Mouse (Mus musculus) liver, postnatal 0 days (tissue): Measurements from ENCODE around the gene Prr22. TPM values are rescaled to one million over a fixed set of nuclear protein-coding genes. Genes with fewer than 3 reads are reported as not detected.
A peak's percentile ranks its signal among the peaks of the same experiment; 100 is the strongest.

Experiments used
- ATAC-seq: fragments of 200-750 bp; cut with Nextera tagmentation; 2 replicates; pipeline ENCODE4 v1.8.0; 2017; ENCODE audit warnings: mild to moderate bottlenecking, moderate library complexity
- DNase-seq: peaks from one replicate; pipeline ENCODE4 v3.0.0-alpha.2; 2016
- H3K27ac ChIP-seq: fragments of 300-500 bp; sonication (generic); 2 replicates; pipeline ENCODE4 v1.5.1; 2014; ENCODE audit warnings: antibody characterized with exemption, moderate library complexity, mild to moderate bottlenecking, low read depth
- H3K27me3 ChIP-seq: fragments of 300-500 bp; sonication (generic); 2 replicates; pipeline ENCODE4 v1.6.1; 2014; ENCODE audit warnings: low read length, control low read depth, mixed read lengths; ENCODE audit not compliant: insufficient read depth
- H3K36me3 ChIP-seq: fragments of 300-500 bp; sonication (generic); replicated peaks from 2 replicates; pipeline ENCODE4 v1.6.1; 2014; ENCODE audit warnings: mild to moderate bottlenecking, control low read depth, low read length, moderate library complexity, mixed read lengths; ENCODE audit not compliant: insufficient read depth
- H3K4me1 ChIP-seq: fragments of 300-500 bp; sonication (generic); 2 replicates; pipeline ENCODE4 v1.6.1; 2014; ENCODE audit warnings: antibody characterized with exemption, mild to moderate bottlenecking, control low read depth; ENCODE audit not compliant: insufficient read depth
- H3K4me2 ChIP-seq: fragments of 300-500 bp; sonication (generic); 2 replicates; pipeline ENCODE4 v1.6.1; 2014; ENCODE audit warnings: low read depth, mild to moderate bottlenecking, low read length, moderate library complexity, mixed read lengths
- H3K4me3 ChIP-seq: fragments of 300-500 bp; sonication (generic); 2 replicates; pipeline ENCODE4 v1.5.1; 2014; ENCODE audit warnings: low read depth, low read length
- H3K9ac ChIP-seq: fragments of 300-500 bp; sonication (generic); replicated peaks from 2 replicates; pipeline ENCODE4 v1.6.1; 2014; ENCODE audit warnings: mild to moderate bottlenecking, moderate library complexity
- H3K9me3 ChIP-seq: fragments of 300-500 bp; sonication (generic); 2 replicates; pipeline ENCODE4 v1.6.1; 2016; ENCODE audit warnings: mild to moderate bottlenecking, control low read depth, low read length, mixed read lengths
- CTCF ChIP-seq: sonication (generic); IDR thresholded peaks from 2 replicates; pipeline ENCODE4 v1.5.1; 2016; ENCODE audit warnings: antibody characterized with exemption, low read depth
- EP300 ChIP-seq: IDR thresholded peaks from 2 replicates; pipeline ENCODE4 v1.6.1; 2016; ENCODE audit warnings: antibody characterized with exemption, low read depth, mild to moderate bottlenecking
- WGBS: fragments of 180-500 bp; shearing (Covaris S2); extraction: QIAGEN DNeasy Blood & Tissue Kit; methylation state at CpG from one replicate; pipeline ENCODE4 v1.1.7; 2014; ENCODE audit not compliant: insufficient replicate concordance; 5-methylcytosine and 5-hydroxymethylcytosine counted together
- polyA plus RNA-seq: library from polyadenylated mRNA; unstranded; fragments of >200 nt; fragmentation: Nextera tagmentation; extraction: Ambion mirVana; gene quantifications from 2 replicates; pipeline ENCODE4 v1.2.1, GENCODE M21; 2015

Gene Prr22
- polyA plus RNA-seq, 1 experiment from 2014 or later: 0.23 TPM

- Histone ChIP-seq H3K4me2 (peak within 1 kb of the TSS; percentile 92), H3K27me3 (no peaks in the 10 kb centered on the region), H3K27ac (peak within 1 kb of the TSS; percentile 92), H3K4me1 (peaks cover 34% of the 10 kb centered on the region), H3K9me3 (no peaks in the 10 kb centered on the region), H3K36me3 (peaks cover 24% of the 10 kb centered on the region), H3K4me3 (peak within 1 kb of the TSS; percentile 72), H3K9ac (peak within 1 kb of the TSS; percentile 78)
- under 1% methylated on average over 56 of the region's 58 CpGs for WGBS
- TF ChIP-seq EP300 (no peak), CTCF (no peak)
- peak; percentile 90 for DNase-seq
- peak; percentile 87 for ATAC-seq
Observed at GRCm38 (mm10) chr17:56764474-56765354, 5.3 kb upstream of the Prr22 start, which contains the start of gene Dus3l. Gene Dus3l (plus strand): TSS chr17:56764757.

- Histone ChIP-seq H3K27me3 (no peaks in the 10 kb centered on the region), H3K9ac (peak overlapping the region; percentile 78), H3K27ac (peak overlapping the region; percentile 92; the same call in 1 of the 2 replicates), H3K4me1 (peaks cover 34% of the 10 kb centered on the region), H3K36me3 (peaks cover 24% of the 10 kb centered on the region), H3K9me3 (no peaks in the 10 kb centered on the region), H3K4me3 (peak overlapping the region; percentile 72), H3K4me2 (peak overlapping the region; percentile 77)
- no peak for DNase-seq
- no peak for ATAC-seq
- 47% methylated on average over 12 of the region's 12 CpGs for WGBS
- TF ChIP-seq EP300: no peak
- no peak for TF ChIP-seq CTCF
Observed at GRCm38 (mm10) chr17:56765431-56765830, 4.6 kb upstream of the Prr22 start.

- H3K36me3 ChIP-seq: peaks cover 24% of the 10 kb centered on the region
- WGBS: 94% methylated on average over 27 of the region's 27 CpGs
- H3K9ac ChIP-seq: no peak overlapping the region
- ATAC-seq: no peak
- peaks cover 26% of the 10 kb centered on the region for H3K4me1 ChIP-seq
- no peak overlapping the region for H3K4me3 ChIP-seq
- TF ChIP-seq EP300 (no peak), CTCF (no peak)
- H3K27ac ChIP-seq: no peak overlapping the region
- H3K27me3 ChIP-seq: no peaks in the 10 kb centered on the region
- no peaks in the 10 kb centered on the region for H3K9me3 ChIP-seq
- H3K4me2 ChIP-seq: no peak overlapping the region
- no peak for DNase-seq
Observed at GRCm38 (mm10) chr17:56766631-56767405, 3.2 kb upstream of the Prr22 start.

GRCm38 (mm10) chr17:56767531-56768135 is 2.4 kb upstream of the Prr22 start:
- Histone ChIP-seq H3K27me3 (no peaks in the 10 kb centered on the region), H3K4me2 (no peak overlapping the region), H3K27ac (no peak overlapping the region), H3K36me3 (peaks cover 24% of the 10 kb centered on the region), H3K4me1 (peaks cover 19% of the 10 kb centered on the region), H3K9me3 (no peaks in the 10 kb centered on the region), H3K4me3 (no peak overlapping the region), H3K9ac (no peak overlapping the region)
- DNase-seq: no peak
- TF ChIP-seq EP300 (no peak), CTCF (no peak)
- 90% methylated on average over 28 of the region's 29 CpGs for WGBS
- no peak for ATAC-seq

- Histone ChIP-seq H3K4me1 (peaks cover 8% of the 10 kb centered on the region), H3K4me3 (no peak overlapping the region), H3K36me3 (peaks cover 24% of the 10 kb centered on the region), H3K4me2 (no peak overlapping the region), H3K27me3 (no peaks in the 10 kb centered on the region), H3K27ac (no peak overlapping the region), H3K9ac (no peak overlapping the region), H3K9me3 (no peaks in the 10 kb centered on the region)
- TF ChIP-seq CTCF (no peak), EP300 (no peak)
- ATAC-seq (no peak), DNase-seq (no peak)
- WGBS: 93% methylated on average over 11 of the region's 11 CpGs
Observed at GRCm38 (mm10) chr17:56768941-56769340, 1.1 kb upstream of the Prr22 start.
